Comparison of ENCODE assay signal across 8 mouse cellular contexts in the genomic region with DNA sequence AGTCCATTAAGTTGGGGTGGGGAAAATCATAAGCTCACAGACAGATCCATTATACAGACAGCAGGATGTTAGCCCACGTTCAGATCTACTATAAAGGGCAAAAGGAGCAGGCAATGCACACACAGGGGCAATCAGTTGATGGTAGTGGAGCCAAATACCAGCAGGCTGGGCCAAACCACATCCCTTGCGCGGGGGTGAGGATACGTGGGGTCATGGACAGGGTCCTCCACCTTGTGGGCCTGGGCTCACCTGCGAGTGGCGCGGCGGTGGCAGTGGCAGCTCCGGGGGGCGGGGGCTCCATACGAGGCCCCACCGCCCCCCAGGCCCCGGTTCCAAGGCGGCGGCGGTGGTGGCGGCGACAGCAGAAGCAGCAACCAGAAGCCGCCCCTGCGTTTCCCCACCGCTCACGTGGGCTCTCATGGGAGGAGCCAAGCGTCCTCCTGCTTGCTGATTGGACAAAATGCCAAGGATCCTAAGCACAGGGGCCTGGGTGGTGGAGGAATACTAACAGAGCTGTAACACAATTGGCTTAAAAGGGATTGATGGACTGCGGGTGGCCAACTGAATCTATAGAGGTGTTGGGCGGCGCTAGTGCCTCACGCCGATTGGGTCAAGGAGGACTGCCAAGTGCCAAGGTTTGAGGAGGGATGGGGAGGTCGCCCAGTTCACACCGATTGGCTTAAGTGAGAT. TPM values are rescaled to one million over a fixed set of nuclear protein-coding genes. Genes with fewer than 3 reads are reported as not detected.
DNase-seq lines count a peak whose midpoint lies in the region; ATAC-seq and TF ChIP-seq lines count a peak whose summit lies in the region.

A gene (minus strand): TSS at position 418 of the 690 bp plus-strand sequence.

- peak within 1 kb of the TSS; percentile 46 for H3K4me2 ChIP-seq in embryonic facial prominence, embryonic 15.5 days (replicated peaks)
- H3K4me2 ChIP-seq in kidney, embryonic 14.5 days (replicated peaks; ENCODE audit: low read depth, low read length) = peak within 1 kb of the TSS; percentile 46
- peak within 1 kb of the TSS; percentile 44 for H3K4me2 ChIP-seq in limb, embryonic 15.5 days

- peak; percentile 94 for DNase-seq in 416B (ENCODE audit: low read depth)
- DNase-seq in heart, adult 9 months (ENCODE audit: low spot score in 2 of 2) = peak; percentile 87 to 92
- peak; percentile 66 to 75 for DNase-seq in monocyte, adult 2 months (ENCODE audit: low read depth in 1 of 2, low spot score in 2 of 2)
- DNase-seq in spleen, postnatal 36 days (ENCODE audit: low spot score in 2 of 2) = peak; percentile 83 to 85

- peak within 1 kb of the TSS; percentile 62 for H3K4me3 ChIP-seq in bone marrow, adult 2 months (replicated peaks; ENCODE audit: control insufficient read depth, low read depth, low read length)
- peak within 1 kb of the TSS; percentile 63 for H3K4me3 ChIP-seq in embryonic facial prominence, embryonic 15.5 days (replicated peaks)
- H3K4me3 ChIP-seq in kidney, embryonic 14.5 days (ENCODE audit: low read length) = peak within 1 kb of the TSS; percentile 61
- peak within 1 kb of the TSS; percentile 64 for H3K4me3 ChIP-seq in limb, embryonic 15.5 days

- H3K27me3 ChIP-seq in embryonic facial prominence, embryonic 15.5 days = no peaks in the 10 kb centered on the region
- no peaks in the 10 kb centered on the region for H3K27me3 ChIP-seq in kidney, embryonic 14.5 days (ENCODE audit: control insufficient read depth, insufficient read depth, low read length)
- no peaks in the 10 kb centered on the region for H3K27me3 ChIP-seq in limb, embryonic 15.5 days

- H3K9ac ChIP-seq in embryonic facial prominence, embryonic 15.5 days = peak within 1 kb of the TSS; percentile 44
- peak within 1 kb of the TSS; percentile 55 for H3K9ac ChIP-seq in kidney, embryonic 14.5 days (ENCODE audit: low read depth, low read length)
- peak within 1 kb of the TSS; percentile 60 for H3K9ac ChIP-seq in limb, embryonic 15.5 days

- no peak for TF ChIP-seq POLR2A in bone marrow, adult 2 months (IDR thresholded peaks at IDR 0.05; ENCODE audit: borderline replicate concordance, control insufficient read depth, low read depth, low read length)

- H3K4me1 ChIP-seq in bone marrow, adult 2 months (ENCODE audit: control insufficient read depth, insufficient read depth, low read length) = no peaks in the 10 kb centered on the region
- H3K4me1 ChIP-seq in embryonic facial prominence, embryonic 15.5 days = no peaks in the 10 kb centered on the region
- no peaks in the 10 kb centered on the region for H3K4me1 ChIP-seq in kidney, embryonic 14.5 days (ENCODE audit: control insufficient read depth, insufficient read depth, low read length)
- no peaks in the 10 kb centered on the region for H3K4me1 ChIP-seq in limb, embryonic 15.5 days

- H3K36me3 ChIP-seq in embryonic facial prominence, embryonic 15.5 days = no peaks in the 10 kb centered on the region
- H3K36me3 ChIP-seq in kidney, embryonic 14.5 days (ENCODE audit: control insufficient read depth, insufficient read depth, low read length) = no peaks in the 10 kb centered on the region
- no peaks in the 10 kb centered on the region for H3K36me3 ChIP-seq in limb, embryonic 15.5 days

- H3K9me3 ChIP-seq in embryonic facial prominence, embryonic 15.5 days (replicated peaks) = no peaks in the 10 kb centered on the region
- H3K9me3 ChIP-seq in kidney, embryonic 14.5 days (ENCODE audit: control insufficient read depth, low read length) = no peaks in the 10 kb centered on the region
- H3K9me3 ChIP-seq in limb, embryonic 15.5 days = no peaks in the 10 kb centered on the region

- no peak within 1 kb of the TSS for H3K27ac ChIP-seq in bone marrow, adult 2 months (ENCODE audit: control insufficient read depth, insufficient read depth, low read depth, low read length, poor library complexity)
- H3K27ac ChIP-seq in embryonic facial prominence, embryonic 15.5 days (replicated peaks) = peak within 1 kb of the TSS; percentile 44; the same call in 1 of the 2 replicates
- H3K27ac ChIP-seq in kidney, embryonic 14.5 days (ENCODE audit: low read depth, low read length) = peak within 1 kb of the TSS; percentile 77; the same call in 1 of the 2 replicates
- H3K27ac ChIP-seq in limb, embryonic 15.5 days = peak within 1 kb of the TSS; percentile 68; the same call in 1 of the 2 replicates

- WGBS in bone marrow, adult 2 months = 12% methylated on average over 30 of the region's 30 CpGs
- WGBS in embryonic facial prominence, embryonic 15.5 days = 10% methylated on average over 24 of the region's 30 CpGs
- 25% methylated on average over 29 of the region's 30 CpGs for WGBS in kidney, embryonic 14.5 days
- WGBS in limb, embryonic 15.5 days = 15% methylated on average over 30 of the region's 30 CpGs

- ATAC-seq in embryonic facial prominence, embryonic 15.5 days (ENCODE audit: insufficient number of reproducible peaks, low FRiP score, low TSS enrichment, low read depth) = peak; percentile 97
- peak; percentile 98 for ATAC-seq in kidney, embryonic 14.5 days (ENCODE audit: low FRiP score, low TSS enrichment)
- ATAC-seq in limb, embryonic 15.5 days (ENCODE audit: insufficient number of reproducible peaks, low FRiP score, low TSS enrichment, low read depth) = peak; percentile 96

- TF ChIP-seq CTCF in bone marrow, adult 2 months (IDR thresholded peaks at IDR 0.05; ENCODE audit: control insufficient read depth, insufficient read depth, low read length) = no peak

RNA-seq across cellular contexts. Expression of the gene that starts here (rescaled TPM):
- polyA plus RNA-seq in bone marrow, adult 2 months (2011; ENCODE audit: insufficient read depth, insufficient read length, low replicate concordance, missing spikeins) = 2.1 and 5.0 TPM in 2 replicates
- 14.1 and 15.3 TPM in 2 replicates for polyA plus RNA-seq in embryonic facial prominence, embryonic 15.5 days (2015; fragmentation: Nextera tagmentation; extraction: Ambion mirVana)
- polyA plus RNA-seq in kidney, embryonic 14.5 days (2014; fragmentation: Nextera tagmentation; extraction: Ambion mirVana) = 9.2 and 11.5 TPM in 2 replicates
- polyA plus RNA-seq in limb, embryonic 15.5 days (2015; fragmentation: Nextera tagmentation; extraction: Ambion mirVana) = 11.6 and 14.4 TPM in 2 replicates
